Mouse (Mus musculus): ENCODE results near the gene Pank4. TPM values are rescaled to one million over a fixed set of nuclear protein-coding genes. Genes with fewer than 3 reads are reported as not detected.
A peak's percentile ranks its signal among the peaks of the same experiment; 100 is the strongest.

Gene Pank4
- polyA plus RNA-seq, 1 experiment from 2014 or later, result 43.9 TPM

GRCm38 (mm10) chr4:154936542-154937255 is 27.2 kb upstream of the Pank4 start:
- Histone ChIP-seq H3K36me3 (ENCODE audit: control insufficient read depth, insufficient read depth, low read length) (no peaks in the 10 kb centered on the region), H3K27ac (ENCODE audit: low read depth, low read length) (no peak overlapping the region), H3K4me3 (ENCODE audit: low read length) (no peak overlapping the region), H3K9me3 (ENCODE audit: control insufficient read depth, low read length) (no peaks in the 10 kb centered on the region), H3K4me1 (ENCODE audit: control insufficient read depth, insufficient read depth, low read length) (no peaks in the 10 kb centered on the region), H3K27me3 (ENCODE audit: control insufficient read depth, insufficient read depth, low read length) (no peaks in the 10 kb centered on the region), H3K9ac (ENCODE audit: low read depth, low read length) (no peak overlapping the region), H3K4me2 (replicated peaks; ENCODE audit: low read depth, low read length) (no peak overlapping the region)
- no peak for ATAC-seq (ENCODE audit: low FRiP score, low TSS enrichment)
- 62% methylated on average over 8 of the region's 8 CpGs for WGBS

- Histone ChIP-seq H3K9ac (ENCODE audit: low read depth, low read length) (no peak overlapping the region), H3K9me3 (ENCODE audit: control insufficient read depth, low read length) (no peaks in the 10 kb centered on the region), H3K27ac (ENCODE audit: low read depth, low read length) (no peak overlapping the region), H3K4me3 (ENCODE audit: low read length) (no peak overlapping the region), H3K4me1 (ENCODE audit: control insufficient read depth, insufficient read depth, low read length) (no peaks in the 10 kb centered on the region), H3K27me3 (ENCODE audit: control insufficient read depth, insufficient read depth, low read length) (no peaks in the 10 kb centered on the region), H3K36me3 (ENCODE audit: control insufficient read depth, insufficient read depth, low read length) (no peaks in the 10 kb centered on the region), H3K4me2 (replicated peaks; ENCODE audit: low read depth, low read length) (no peak overlapping the region)
- ATAC-seq (ENCODE audit: low FRiP score, low TSS enrichment), result no peak
- 83% methylated on average over 1 of the region's 1 CpGs for WGBS
These were observed 26.2 kb upstream of the Pank4 start for GRCm38 (mm10) chr4:154937746-154938145.

GRCm38 (mm10) chr4:154940156-154940555 is 23.8 kb upstream of the Pank4 start:
- no peaks in the 10 kb centered on the region for H3K27me3 ChIP-seq (ENCODE audit: control insufficient read depth, insufficient read depth, low read length)
- H3K36me3 ChIP-seq (ENCODE audit: control insufficient read depth, insufficient read depth, low read length), result no peaks in the 10 kb centered on the region
- no peak overlapping the region for H3K9ac ChIP-seq (ENCODE audit: low read depth, low read length)
- WGBS, result 91% methylated on average over 2 of the region's 2 CpGs
- ATAC-seq (ENCODE audit: low FRiP score, low TSS enrichment), result no peak
- H3K27ac ChIP-seq (ENCODE audit: low read depth, low read length), result no peak overlapping the region
- no peak overlapping the region for H3K4me2 ChIP-seq (replicated peaks; ENCODE audit: low read depth, low read length)
- H3K4me3 ChIP-seq (ENCODE audit: low read length), result no peak overlapping the region
- H3K9me3 ChIP-seq (ENCODE audit: control insufficient read depth, low read length), result no peaks in the 10 kb centered on the region
- no peaks in the 10 kb centered on the region for H3K4me1 ChIP-seq (ENCODE audit: control insufficient read depth, insufficient read depth, low read length)

GRCm38 (mm10) chr4:154941831-154942230 is 22.1 kb upstream of the Pank4 start:
- no peak overlapping the region for H3K27ac ChIP-seq (ENCODE audit: low read depth, low read length)
- no peaks in the 10 kb centered on the region for H3K36me3 ChIP-seq (ENCODE audit: control insufficient read depth, insufficient read depth, low read length)
- no peak overlapping the region for H3K4me3 ChIP-seq (ENCODE audit: low read length)
- no peaks in the 10 kb centered on the region for H3K27me3 ChIP-seq (ENCODE audit: control insufficient read depth, insufficient read depth, low read length)
- WGBS, result 82% methylated on average over 5 of the region's 5 CpGs
- no peak overlapping the region for H3K4me2 ChIP-seq (replicated peaks; ENCODE audit: low read depth, low read length)
- no peak for ATAC-seq (ENCODE audit: low FRiP score, low TSS enrichment)
- no peaks in the 10 kb centered on the region for H3K9me3 ChIP-seq (ENCODE audit: control insufficient read depth, low read length)
- no peaks in the 10 kb centered on the region for H3K4me1 ChIP-seq (ENCODE audit: control insufficient read depth, insufficient read depth, low read length)
- no peak overlapping the region for H3K9ac ChIP-seq (ENCODE audit: low read depth, low read length)

- no peaks in the 10 kb centered on the region for H3K27me3 ChIP-seq (ENCODE audit: control insufficient read depth, insufficient read depth, low read length)
- H3K36me3 ChIP-seq (ENCODE audit: control insufficient read depth, insufficient read depth, low read length), result no peaks in the 10 kb centered on the region
- H3K4me2 ChIP-seq (replicated peaks; ENCODE audit: low read depth, low read length), result no peak overlapping the region
- 81% methylated on average over 10 of the region's 10 CpGs for WGBS
- no peak overlapping the region for H3K9ac ChIP-seq (ENCODE audit: low read depth, low read length)
- no peak overlapping the region for H3K4me3 ChIP-seq (ENCODE audit: low read length)
- no peaks in the 10 kb centered on the region for H3K4me1 ChIP-seq (ENCODE audit: control insufficient read depth, insufficient read depth, low read length)
- no peak overlapping the region for H3K27ac ChIP-seq (ENCODE audit: low read depth, low read length)
- no peak for ATAC-seq (ENCODE audit: low FRiP score, low TSS enrichment)
- no peaks in the 10 kb centered on the region for H3K9me3 ChIP-seq (ENCODE audit: control insufficient read depth, low read length)
These were observed 21.1 kb upstream of the Pank4 start for GRCm38 (mm10) chr4:154942632-154943322.

- Histone ChIP-seq H3K36me3 (ENCODE audit: control insufficient read depth, insufficient read depth, low read length) (no peaks in the 10 kb centered on the region), H3K9ac (ENCODE audit: low read depth, low read length) (no peak overlapping the region), H3K4me2 (replicated peaks; ENCODE audit: low read depth, low read length) (no peak overlapping the region), H3K4me3 (ENCODE audit: low read length) (no peak overlapping the region), H3K4me1 (ENCODE audit: control insufficient read depth, insufficient read depth, low read length) (no peaks in the 10 kb centered on the region), H3K27me3 (ENCODE audit: control insufficient read depth, insufficient read depth, low read length) (peaks cover 5% of the 10 kb centered on the region), H3K27ac (ENCODE audit: low read depth, low read length) (no peak overlapping the region), H3K9me3 (ENCODE audit: control insufficient read depth, low read length) (no peaks in the 10 kb centered on the region)
- WGBS, result 93% methylated on average over 6 of the region's 6 CpGs
- no peak for ATAC-seq (ENCODE audit: low FRiP score, low TSS enrichment)
These were observed 20.4 kb upstream of the Pank4 start for GRCm38 (mm10) chr4:154943323-154944039.

- WGBS, result 21% methylated on average over 2 of the region's 2 CpGs
- H3K27ac ChIP-seq (ENCODE audit: low read depth, low read length), result no peak overlapping the region
These were observed 19.8 kb upstream of the Pank4 start for GRCm38 (mm10) chr4:154944121-154944590.

GRCm38 (mm10) chr4:154946319-154946718 is 17.6 kb upstream of the Pank4 start:
- peak overlapping the region; percentile 48 for H3K4me2 ChIP-seq (replicated peaks; ENCODE audit: low read depth, low read length)
- H3K9me3 ChIP-seq (ENCODE audit: control insufficient read depth, low read length), result no peaks in the 10 kb centered on the region
- peak overlapping the region; percentile 42; the same call in 1 of the 2 replicates for H3K9ac ChIP-seq (ENCODE audit: low read depth, low read length)
- ATAC-seq (ENCODE audit: low FRiP score, low TSS enrichment), result peak; percentile 90
- H3K36me3 ChIP-seq (ENCODE audit: control insufficient read depth, insufficient read depth, low read length), result no peaks in the 10 kb centered on the region
- H3K27me3 ChIP-seq (ENCODE audit: control insufficient read depth, insufficient read depth, low read length), result peaks cover 29% of the 10 kb centered on the region
- WGBS, result 0% methylated on average over 8 of the region's 8 CpGs
- peak overlapping the region; percentile 21; the same call in 1 of the 2 replicates for H3K4me3 ChIP-seq (ENCODE audit: low read length)
- no peak overlapping the region for H3K27ac ChIP-seq (ENCODE audit: low read depth, low read length)
- H3K4me1 ChIP-seq (ENCODE audit: control insufficient read depth, insufficient read depth, low read length), result 0 out of 2 replicates have a peak, but pooled peaks cover 3% of the 10 kb centered on the region

More at GRCm38 (mm10) chr4:154944121-154944590, 19.8 kb upstream of the Pank4 start:
- H3K4me2 ChIP-seq (replicated peaks; ENCODE audit: low read depth, low read length), result no peak overlapping the region
- peak; percentile 71 for ATAC-seq (ENCODE audit: low FRiP score, low TSS enrichment)
- no peaks in the 10 kb centered on the region for H3K4me1 ChIP-seq (ENCODE audit: control insufficient read depth, insufficient read depth, low read length)
- H3K36me3 ChIP-seq (ENCODE audit: control insufficient read depth, insufficient read depth, low read length), result no peaks in the 10 kb centered on the region
- no peaks in the 10 kb centered on the region for H3K9me3 ChIP-seq (ENCODE audit: control insufficient read depth, low read length)
- H3K27me3 ChIP-seq (ENCODE audit: control insufficient read depth, insufficient read depth, low read length), result peaks cover 11% of the 10 kb centered on the region
- H3K9ac ChIP-seq (ENCODE audit: low read depth, low read length), result no peak overlapping the region
- no peak overlapping the region for H3K4me3 ChIP-seq (ENCODE audit: low read length)
